Mouse (Mus musculus) hindbrain, postnatal 0 days (tissue): ENCODE results near the gene Arf4. TPM values are rescaled to one million over a fixed set of nuclear protein-coding genes. Genes with fewer than 3 reads are reported as not detected.
"Not testable (repeated sequence)": the region's sequence is repeated elsewhere in the genome, so short reads cannot be mapped to it uniquely, and the experiment has no call there.

Source experiments
- ATAC-seq: fragments of 200-750 bp; cut with Nextera tagmentation; 2 replicates; pipeline ENCODE4 v1.8.0; 2017; ENCODE audit warnings: mild to moderate bottlenecking, moderate TSS enrichment, moderate library complexity
- DNase-seq: peaks from one replicate; pipeline ENCODE4 v3.0.0-alpha.2; 2015; ENCODE audit warnings: low spot score
- H3K27ac ChIP-seq: fragments of 300-500 bp; sonication (generic); 2 replicates; pipeline ENCODE4 v1.5.1; 2014; ENCODE audit warnings: mild to moderate bottlenecking
- H3K27me3 ChIP-seq: fragments of 300-500 bp; sonication (generic); 2 replicates; pipeline ENCODE4 v1.6.1; 2014; ENCODE audit warnings: low read length, mixed read lengths; ENCODE audit not compliant: insufficient read depth
- H3K36me3 ChIP-seq: fragments of 300-500 bp; sonication (generic); 2 replicates; pipeline ENCODE4 v1.6.1; 2014; ENCODE audit warnings: low read length, mixed read lengths; ENCODE audit not compliant: insufficient read depth
- H3K4me1 ChIP-seq: fragments of 300-500 bp; sonication (generic); 2 replicates; pipeline ENCODE4 v1.6.1; 2014; ENCODE audit warnings: antibody characterized with exemption, low read length, mixed read lengths; ENCODE audit not compliant: insufficient read depth
- H3K4me2 ChIP-seq: fragments of 300-500 bp; sonication (generic); 2 replicates; pipeline ENCODE4 v1.6.1; 2014; ENCODE audit warnings: low read depth, mild to moderate bottlenecking, low read length, moderate library complexity, mixed read lengths
- H3K4me3 ChIP-seq: fragments of 300-500 bp; sonication (generic); 2 replicates; pipeline ENCODE4 v1.5.1; 2014; ENCODE audit warnings: low read length
- H3K9ac ChIP-seq: fragments of 300-500 bp; sonication (generic); replicated peaks from 2 replicates; pipeline ENCODE4 v1.6.1; 2014; ENCODE audit warnings: mild to moderate bottlenecking, low read length, moderate library complexity, mixed read lengths
- H3K9me3 ChIP-seq: fragments of 300-500 bp; sonication (generic); 2 replicates; pipeline ENCODE4 v1.6.1; 2016; ENCODE audit warnings: low read length, mixed read lengths
- CTCF ChIP-seq: IDR thresholded peaks from 2 replicates; pipeline ENCODE4 v1.5.1; 2016; ENCODE audit warnings: antibody characterized with exemption, control low read depth, low read depth
- WGBS: fragments of 180-500 bp; shearing (Covaris S2); extraction: QIAGEN DNeasy Blood & Tissue Kit; methylation state at CpG from one replicate; pipeline ENCODE4 v1.1.7; 2014; 5-methylcytosine and 5-hydroxymethylcytosine counted together
- microRNA-seq, 2 experiments: library from miRNA; unstranded; fragments of <30 nt; microRNA quantifications; one replicate each; pipeline ENCODE4; 2016
- polyA plus RNA-seq: library from polyadenylated mRNA; unstranded; fragments of >200 nt; fragmentation: Nextera tagmentation; extraction: Ambion mirVana; gene quantifications from 2 replicates; pipeline ENCODE4 v1.2.1, GENCODE M21; 2015
- total RNA-seq: library from RNA; depleted of rRNA; stranded (reverse); fragments of >200 nt; gene quantifications from 2 replicates; pipeline ENCODE4 v1.2.3, GENCODE M21; 2014; rRNA removed

The Arf4 gene
- total and polyA plus RNA-seq, 2 experiments from 2014 or later, result 119 to 395 TPM

DNA sequence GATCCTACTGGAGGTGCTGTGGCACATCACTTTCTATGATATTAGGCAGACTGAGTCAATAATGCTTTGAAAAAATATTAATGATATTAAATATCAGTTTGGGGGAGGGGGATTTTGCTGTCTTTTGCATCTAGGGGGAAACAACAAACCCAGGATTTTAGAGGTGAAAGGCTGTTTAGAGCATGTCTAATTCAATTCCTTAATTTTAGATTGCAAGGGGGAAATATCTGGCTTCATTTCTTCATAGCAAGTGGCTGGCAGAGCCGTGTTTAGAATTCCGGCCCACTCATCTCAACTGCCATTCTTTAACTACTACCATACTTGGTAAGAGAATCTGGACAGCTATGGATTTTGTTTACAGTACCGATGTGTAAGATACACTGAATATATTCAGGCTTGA, 55.1 kb downstream of the Arf4 start, which contains the start of gene Dnah12:
Gene Dnah12, plus strand, starts transcription at position 301 of the 400 bp plus-strand sequence.
- H3K9ac ChIP-seq, result no peak within 1 kb of the TSS
- DNase-seq, result no peak
- no peaks in the 10 kb centered on the region for H3K27me3 ChIP-seq
- no peak for TF ChIP-seq CTCF
- H3K4me3 ChIP-seq, result no peak within 1 kb of the TSS
- no peaks in the 10 kb centered on the region for H3K9me3 ChIP-seq
- no peaks in the 10 kb centered on the region for H3K4me1 ChIP-seq
- H3K27ac ChIP-seq, result no peak within 1 kb of the TSS
- H3K36me3 ChIP-seq, result no peaks in the 10 kb centered on the region
- ATAC-seq, result no peak
- no peak within 1 kb of the TSS for H3K4me2 ChIP-seq
- 94% methylated on average over 3 of the region's 3 CpGs for WGBS

DNA sequence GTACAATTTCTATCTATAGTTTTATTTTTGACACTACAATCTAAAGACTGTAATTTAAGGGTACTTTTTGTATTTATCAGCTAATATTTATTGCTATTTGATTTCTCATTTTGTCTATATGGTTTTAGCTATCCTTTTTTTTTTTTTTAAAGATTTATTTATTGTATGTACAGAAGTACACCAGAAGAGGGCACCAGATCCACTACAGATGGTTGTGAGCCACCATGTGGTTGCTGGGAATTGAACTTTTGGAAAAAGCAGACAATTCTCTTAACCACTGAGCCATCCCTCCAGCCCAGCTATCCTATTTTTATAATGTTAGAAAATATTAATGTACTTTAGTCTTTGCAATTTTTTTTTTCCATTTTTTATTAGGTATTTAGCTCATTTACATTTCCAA, 60.0 kb downstream of the Arf4 start:
- Histone ChIP-seq H3K9ac (no peak overlapping the region), H3K4me3 (no peak overlapping the region), H3K27ac (no peak overlapping the region), H3K36me3 (no peaks in the 10 kb centered on the region), H3K4me1 (no peaks in the 10 kb centered on the region), H3K27me3 (no peaks in the 10 kb centered on the region), H3K9me3 (no peaks in the 10 kb centered on the region), H3K4me2 (no peak overlapping the region)
- DNase-seq (peak; percentile 58), ATAC-seq (no peak)
- peak; percentile 57 for TF ChIP-seq CTCF

DNA sequence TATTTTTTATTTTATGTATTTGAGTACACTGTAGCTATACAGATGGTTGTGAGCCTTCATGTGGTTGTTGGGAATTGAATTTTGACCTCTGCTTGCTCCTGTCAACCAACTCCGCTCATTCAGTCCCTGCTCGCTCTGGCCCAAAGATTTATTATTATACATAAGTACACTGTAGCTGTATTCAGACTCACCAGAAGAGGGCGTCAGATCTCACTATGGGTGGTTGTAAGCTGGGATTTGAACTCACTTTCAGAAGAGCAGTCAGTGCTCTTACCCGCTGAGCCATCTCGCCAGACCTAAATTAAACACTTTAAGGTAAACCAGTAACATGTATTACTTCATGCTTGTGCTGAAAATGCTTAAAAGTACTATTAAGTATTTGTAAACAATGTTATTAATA, 67.4 kb downstream of the Arf4 start:
- 85% methylated on average over 5 of the region's 5 CpGs for WGBS

More for the DNA sequence above, 67.4 kb downstream of the Arf4 start:
- not testable (repeated sequence) for H3K9me3 ChIP-seq, H3K27ac ChIP-seq, H3K4me2 ChIP-seq, H3K27me3 ChIP-seq, H3K4me1 ChIP-seq, DNase-seq, ATAC-seq, H3K36me3 ChIP-seq, H3K9ac ChIP-seq, H3K4me3 ChIP-seq

Small RNAs within 50 kb of the gene (microRNA-seq; reads per million reads assigned to microRNA genes)
- gene Mir7672, result 0 to 0.72 reads per million in 2 experiments

Other genes with a start within 250 kb of the Arf4 start
- gene Slmap, start 103.1 kb upstream of the Arf4 start, total RNA-seq, result 16.1 and 17.1 TPM in 2 replicates
- gene Slmap, start 103.1 kb upstream of the Arf4 start, polyA plus RNA-seq, result 11.3 and 11.7 TPM in 2 replicates
- gene Dennd6a, start 64.2 kb upstream of the Arf4 start, total RNA-seq, result 23.8 and 33.8 TPM in 2 replicates
- gene Dennd6a, start 64.2 kb upstream of the Arf4 start, polyA plus RNA-seq, result 13.7 and 14.9 TPM in 2 replicates
- gene Pde12, start 31.8 kb downstream of the Arf4 start, total RNA-seq, result 14.1 and 15.2 TPM in 2 replicates
- 9.5 TPM in 2 replicates for gene Pde12, start 31.8 kb downstream of the Arf4 start, polyA plus RNA-seq
- gene Dnah12, start 55.2 kb downstream of the Arf4 start, total RNA-seq, result 0.63 and 1.0 TPM in 2 replicates
- 0.14 and 0.16 TPM in 2 replicates for gene Dnah12, start 55.2 kb downstream of the Arf4 start, polyA plus RNA-seq